Mouse (Mus musculus): ENCODE results near the gene Scamp1. TPM values are rescaled to one million over a fixed set of nuclear protein-coding genes. Genes with fewer than 3 reads are reported as not detected.

Scamp1 gene
- polyA plus RNA-seq, 1 experiment from 2014 or later = 33.2 TPM

GRCm38 (mm10) chr13:94171612-94172011 is 114.0 kb downstream of the Scamp1 start:
- Histone ChIP-seq H3K27me3 (peaks cover 7% of the 10 kb centered on the region), H3K4me1 (peaks cover 34% of the 10 kb centered on the region), H3K4me3 (no peak overlapping the region), H3K36me3 (no peaks in the 10 kb centered on the region), H3K27ac (no peak overlapping the region), H3K9me3 (no peaks in the 10 kb centered on the region), H3K4me2 (replicated peaks) (no peak overlapping the region), H3K9ac (no peak overlapping the region)
- 67% methylated on average over 5 of the region's 5 CpGs for WGBS
- ATAC-seq (ENCODE audit: low FRiP score, low read depth) = no peak

GRCm38 (mm10) chr13:94169325-94169916 is 116.2 kb downstream of the Scamp1 start:
- Histone ChIP-seq H3K9me3 (no peaks in the 10 kb centered on the region), H3K9ac (no peak overlapping the region), H3K4me2 (replicated peaks) (no peak overlapping the region), H3K27ac (no peak overlapping the region), H3K27me3 (peaks cover 7% of the 10 kb centered on the region), H3K4me1 (peaks cover 20% of the 10 kb centered on the region), H3K4me3 (no peak overlapping the region), H3K36me3 (no peaks in the 10 kb centered on the region)
- no peak for ATAC-seq (ENCODE audit: low FRiP score, low read depth)
- WGBS = 68% methylated on average over 6 of the region's 6 CpGs

- no peaks in the 10 kb centered on the region for H3K9me3 ChIP-seq
- H3K36me3 ChIP-seq = no peaks in the 10 kb centered on the region
- ATAC-seq (ENCODE audit: low FRiP score, low read depth) = no peak
- H3K9ac ChIP-seq = no peak overlapping the region
- peaks cover 7% of the 10 kb centered on the region for H3K27me3 ChIP-seq
- H3K4me3 ChIP-seq = no peak overlapping the region
- H3K27ac ChIP-seq = no peak overlapping the region
- 72% methylated on average over 5 of the region's 5 CpGs for WGBS
- H3K4me1 ChIP-seq = peaks cover 9% of the 10 kb centered on the region
- H3K4me2 ChIP-seq (replicated peaks) = no peak overlapping the region
These were observed 117.3 kb downstream of the Scamp1 start for GRCm38 (mm10) chr13:94168319-94168718.

- Histone ChIP-seq H3K9me3 (no peaks in the 10 kb centered on the region), H3K36me3 (no peaks in the 10 kb centered on the region), H3K27me3 (no peaks in the 10 kb centered on the region), H3K4me2 (replicated peaks) (no peak overlapping the region), H3K27ac (no peak overlapping the region), H3K9ac (no peak overlapping the region), H3K4me3 (no peak overlapping the region), H3K4me1 (peaks cover 8% of the 10 kb centered on the region)
- 79% methylated on average over 6 of the region's 6 CpGs for WGBS
- no peak for ATAC-seq (ENCODE audit: low FRiP score, low read depth)
These were observed 121.2 kb downstream of the Scamp1 start for GRCm38 (mm10) chr13:94164501-94164900.

- ATAC-seq (ENCODE audit: low FRiP score, low read depth) = no peak
- WGBS = 63% methylated on average over 7 of the region's 7 CpGs
- peak overlapping the region; percentile 67; the same call in 1 of the 2 replicates for H3K27ac ChIP-seq
These were observed 126.0 kb downstream of the Scamp1 start for GRCm38 (mm10) chr13:94159478-94160220.

GRCm38 (mm10) chr13:94158864-94159477 is 126.7 kb downstream of the Scamp1 start:
- peaks cover 34% of the 10 kb centered on the region for H3K4me1 ChIP-seq
- H3K36me3 ChIP-seq = no peaks in the 10 kb centered on the region
- peak; percentile 84 for ATAC-seq (ENCODE audit: low FRiP score, low read depth)
- 0 out of 2 replicates have a peak overlapping the region, but pooled peaks have one; percentile 9 for H3K4me2 ChIP-seq (replicated peaks)
- H3K9ac ChIP-seq = peak overlapping the region; percentile 48; the same call in 1 of the 2 replicates
- H3K4me3 ChIP-seq = no peak overlapping the region
- peaks cover 6% of the 10 kb centered on the region; the same call in 1 of the 2 replicates for H3K9me3 ChIP-seq
- peak overlapping the region; percentile 67; the same call in 1 of the 2 replicates for H3K27ac ChIP-seq
- H3K27me3 ChIP-seq = no peaks in the 10 kb centered on the region
- WGBS = 23% methylated on average over 6 of the region's 6 CpGs

More at GRCm38 (mm10) chr13:94159478-94160220, 126.0 kb downstream of the Scamp1 start:
- H3K4me2 ChIP-seq (replicated peaks) = no peak overlapping the region
- no peaks in the 10 kb centered on the region for H3K27me3 ChIP-seq
- no peaks in the 10 kb centered on the region for H3K36me3 ChIP-seq
- H3K9ac ChIP-seq = no peak overlapping the region
- H3K4me3 ChIP-seq = no peak overlapping the region
- H3K9me3 ChIP-seq = peaks cover 6% of the 10 kb centered on the region; the same call in 1 of the 2 replicates
- peaks cover 31% of the 10 kb centered on the region for H3K4me1 ChIP-seq

- H3K27me3 ChIP-seq = no peaks in the 10 kb centered on the region
These were observed 129.8 kb downstream of the Scamp1 start for GRCm38 (mm10) chr13:94155657-94156429.

GRCm38 (mm10) chr13:94154512-94155296 is 131.0 kb downstream of the Scamp1 start:
- Histone ChIP-seq H3K9me3 (peaks cover 6% of the 10 kb centered on the region; the same call in 1 of the 2 replicates), H3K36me3 (no peaks in the 10 kb centered on the region), H3K4me2 (replicated peaks) (no peak overlapping the region), H3K4me3 (no peak overlapping the region), H3K9ac (no peak overlapping the region), H3K27ac (no peak overlapping the region), H3K4me1 (peaks cover 27% of the 10 kb centered on the region), H3K27me3 (no peaks in the 10 kb centered on the region)
- ATAC-seq (ENCODE audit: low FRiP score, low read depth) = no peak
- 77% methylated on average over 15 of the region's 15 CpGs for WGBS

More at GRCm38 (mm10) chr13:94155657-94156429, 129.8 kb downstream of the Scamp1 start:
- WGBS = 49% methylated on average over 9 of the region's 9 CpGs
- Histone ChIP-seq H3K9ac (no peak overlapping the region), H3K27ac (no peak overlapping the region; the same call in 1 of the 2 replicates), H3K4me1 (peaks cover 34% of the 10 kb centered on the region), H3K4me2 (replicated peaks) (no peak overlapping the region), H3K36me3 (no peaks in the 10 kb centered on the region), H3K9me3 (peaks cover 6% of the 10 kb centered on the region; the same call in 1 of the 2 replicates), H3K4me3 (no peak overlapping the region)
- no peak for ATAC-seq (ENCODE audit: low FRiP score, low read depth)

- no peak for ATAC-seq (ENCODE audit: low FRiP score, low read depth)
- 85% methylated on average over 6 of the region's 6 CpGs for WGBS
- peaks cover 17% of the 10 kb centered on the region for H3K4me1 ChIP-seq
These were observed 132.0 kb downstream of the Scamp1 start for GRCm38 (mm10) chr13:94153658-94154057.

GRCm38 (mm10) chr13:94152836-94153235 is 132.8 kb downstream of the Scamp1 start:
- no peaks in the 10 kb centered on the region for H3K36me3 ChIP-seq
- no peak overlapping the region for H3K4me2 ChIP-seq (replicated peaks)
- WGBS = 91% methylated on average over 10 of the region's 10 CpGs
- H3K27me3 ChIP-seq = no peaks in the 10 kb centered on the region
- peaks cover 6% of the 10 kb centered on the region; the same call in 1 of the 2 replicates for H3K9me3 ChIP-seq
- no peak overlapping the region for H3K27ac ChIP-seq
- peaks cover 17% of the 10 kb centered on the region for H3K4me1 ChIP-seq
- no peak overlapping the region for H3K4me3 ChIP-seq
- H3K9ac ChIP-seq = no peak overlapping the region
- ATAC-seq (ENCODE audit: low FRiP score, low read depth) = no peak

More at GRCm38 (mm10) chr13:94153658-94154057, 132.0 kb downstream of the Scamp1 start:
- H3K36me3 ChIP-seq = no peaks in the 10 kb centered on the region
- no peak overlapping the region for H3K4me2 ChIP-seq (replicated peaks)
- no peak overlapping the region for H3K9ac ChIP-seq
- no peak overlapping the region for H3K27ac ChIP-seq
- H3K27me3 ChIP-seq = no peaks in the 10 kb centered on the region
- no peak overlapping the region for H3K4me3 ChIP-seq
- H3K9me3 ChIP-seq = peaks cover 6% of the 10 kb centered on the region; the same call in 1 of the 2 replicates

All from limb, embryonic 13.5 days (tissue).